Mouse (Mus musculus) stomach, postnatal 0 days (tissue): ENCODE results near the gene Ubp1.

ENCODE experiments used
- CTCF ChIP-seq: IDR thresholded peaks from 2 replicates; pipeline ENCODE4 v1.5.1; 2016; ENCODE audit warnings: antibody characterized with exemption, low read depth, mild to moderate bottlenecking, moderate library complexity
- EP300 ChIP-seq: optimal IDR thresholded peaks from 2 replicates; pipeline ENCODE3; 2016; ENCODE audit warnings: antibody characterized with exemption

DNA sequence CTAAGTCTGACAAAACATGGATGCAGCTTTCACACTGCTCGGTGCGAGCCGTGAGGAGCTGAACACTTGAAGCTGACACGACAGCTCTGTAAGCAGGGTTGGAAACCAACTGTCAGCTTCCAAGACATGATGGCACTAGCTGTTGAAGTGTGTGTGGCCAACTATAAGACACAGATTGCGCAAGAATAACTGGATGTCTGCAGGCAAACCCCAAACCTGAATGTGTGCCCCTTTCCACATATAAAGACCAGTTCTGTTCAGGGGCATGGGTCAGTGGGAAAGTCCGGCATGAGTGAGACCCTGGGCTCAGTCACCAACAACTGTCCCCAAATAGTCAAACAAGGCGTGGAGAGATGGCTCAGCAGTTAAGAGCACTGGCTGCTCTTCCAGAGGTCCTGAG is 62.1 kb downstream of the Ubp1 start:
- TF ChIP-seq CTCF, result no peak
- TF ChIP-seq EP300, result no peak
